Mouse (Mus musculus): ENCODE results near the gene Ddb1. TPM values are rescaled to one million over a fixed set of nuclear protein-coding genes. Genes with fewer than 3 reads are reported as not detected.

The Ddb1 gene
- polyA plus RNA-seq (2017; shearing (Covaris generic)): 100 to 1,000 TPM; 120 to 148 TPM

DNA sequence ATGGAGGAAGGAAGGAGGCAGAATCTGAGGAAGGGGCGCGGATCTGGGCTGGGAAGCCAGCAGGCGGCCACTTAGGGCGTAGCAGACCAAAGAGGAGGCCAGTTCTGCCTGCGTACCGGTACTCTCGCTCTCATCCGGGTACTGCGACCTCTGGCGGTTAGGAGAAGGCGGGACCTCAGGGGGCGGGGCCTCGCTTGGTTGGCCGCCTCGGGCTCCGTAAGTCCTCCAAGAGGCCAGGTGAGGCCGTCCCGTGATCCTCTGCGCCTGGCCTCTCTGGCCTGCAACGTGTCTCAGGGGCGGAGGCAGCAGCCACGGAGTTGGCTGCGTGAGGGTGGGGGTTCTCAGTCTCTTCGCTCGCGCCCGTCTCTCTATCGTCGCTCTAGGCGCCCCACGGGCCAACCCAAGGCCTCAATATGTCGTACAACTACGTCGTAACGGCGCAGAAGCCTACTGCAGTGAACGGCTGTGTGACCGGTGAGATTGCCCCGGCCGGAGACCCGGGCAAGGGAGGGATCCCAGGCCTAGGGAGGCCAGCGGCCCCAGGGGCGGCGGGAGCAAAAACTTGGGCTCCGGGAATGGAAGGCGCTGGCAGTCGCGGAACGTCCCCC lies at the start of gene Ddb1, which contains the start of gene Tkfc:
TSS of gene Ddb1 (plus strand) at position 35 of the 608 bp plus-strand sequence.
TSS of gene Tkfc (minus strand) at position 362 of the 608 bp plus-strand sequence.

DNA sequence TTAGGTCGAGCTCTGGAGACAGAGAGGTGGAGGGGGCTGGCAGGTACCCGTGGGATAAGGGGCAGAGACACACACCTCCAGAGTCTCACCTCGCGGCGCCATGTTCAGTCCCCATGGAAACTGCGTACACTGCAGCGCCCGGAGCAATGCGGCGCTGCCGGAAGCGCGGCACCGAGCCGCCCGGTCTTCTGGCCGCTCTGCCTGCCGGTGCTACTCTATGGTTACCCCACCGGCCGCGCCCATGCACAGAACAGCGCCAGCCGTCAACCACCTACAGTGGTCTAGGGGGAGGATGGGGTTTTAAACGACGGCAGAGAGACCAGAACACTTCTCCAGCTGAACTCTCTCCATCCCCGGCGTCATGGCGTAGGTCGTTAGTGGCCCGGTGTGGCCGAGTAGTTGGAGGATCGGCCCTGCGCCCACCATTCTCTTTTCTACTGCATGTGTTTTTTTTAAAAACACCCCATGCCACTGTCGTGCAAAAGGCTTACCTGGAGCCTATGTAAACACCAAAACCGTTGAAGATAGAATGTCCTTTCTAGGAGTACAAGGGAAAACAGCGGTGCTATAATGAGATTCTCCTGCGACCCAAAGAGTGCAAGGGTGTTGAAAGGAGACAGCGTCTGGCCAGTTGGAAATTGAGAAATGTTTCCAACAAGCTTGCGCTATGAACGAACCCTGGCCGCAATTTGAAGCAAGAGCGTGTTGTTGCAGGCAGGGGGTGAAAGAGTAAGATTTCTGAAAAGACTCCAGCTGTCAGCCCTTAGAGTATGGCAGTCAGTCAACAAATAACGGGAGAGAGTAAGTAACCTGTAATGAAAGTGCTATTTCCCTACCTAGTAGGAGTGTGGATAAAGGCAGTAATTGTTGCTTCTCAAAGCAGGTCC lies 49.3 kb upstream of the Ddb1 start, which contains the start of gene Tmem216:
TSS of gene Tmem216 (minus strand) at position 615 of the 887 bp plus-strand sequence.

DNA sequence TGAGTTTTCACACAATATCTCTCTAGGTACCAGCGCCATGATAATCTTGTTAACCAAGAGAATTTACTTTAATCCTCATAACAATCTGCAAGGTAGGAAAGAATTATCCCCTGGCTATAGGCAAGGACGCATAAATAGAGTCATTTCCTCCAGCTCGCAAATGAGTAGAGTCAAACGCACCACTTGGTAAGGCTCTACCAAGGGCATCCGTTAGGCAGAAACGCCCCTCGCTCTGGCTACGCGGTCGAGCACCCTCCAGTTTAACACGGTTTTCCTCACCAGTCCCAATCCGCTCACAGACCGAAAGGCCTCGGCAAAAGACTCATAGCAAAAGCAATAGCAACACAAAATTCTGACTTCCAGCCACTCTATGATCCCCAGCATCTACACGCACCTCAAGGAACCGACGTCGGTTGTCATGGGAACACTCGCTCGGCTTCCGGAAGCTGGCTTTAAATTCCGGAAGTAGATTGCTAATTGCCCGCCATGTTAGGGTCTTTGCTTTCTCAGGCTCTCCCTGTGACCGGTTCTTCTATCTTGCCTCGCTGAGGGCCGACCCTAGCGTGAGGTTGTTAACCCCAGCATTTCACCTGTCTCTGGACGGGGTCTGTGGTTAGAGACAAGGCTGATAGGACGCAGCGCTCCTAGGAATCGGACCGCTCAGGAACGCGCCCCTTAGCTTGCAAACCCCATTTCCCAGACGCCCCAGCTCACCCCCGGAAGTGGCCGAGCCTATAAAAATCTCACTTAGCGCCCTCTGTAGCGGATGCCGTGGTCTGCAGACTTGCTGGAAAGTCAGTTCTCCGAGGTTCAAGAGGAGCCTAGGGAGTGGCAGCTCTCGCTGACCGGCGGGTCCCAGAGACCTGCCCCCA lies 28.2 kb upstream of the Ddb1 start, which contains the start of the genes Cyb561a3 and Tmem138:
TSS of gene Cyb561a3 (plus strand) at position 483 of the 872 bp plus-strand sequence.
TSS of gene Tmem138 (minus strand) at position 673 of the 872 bp plus-strand sequence.

DNA sequence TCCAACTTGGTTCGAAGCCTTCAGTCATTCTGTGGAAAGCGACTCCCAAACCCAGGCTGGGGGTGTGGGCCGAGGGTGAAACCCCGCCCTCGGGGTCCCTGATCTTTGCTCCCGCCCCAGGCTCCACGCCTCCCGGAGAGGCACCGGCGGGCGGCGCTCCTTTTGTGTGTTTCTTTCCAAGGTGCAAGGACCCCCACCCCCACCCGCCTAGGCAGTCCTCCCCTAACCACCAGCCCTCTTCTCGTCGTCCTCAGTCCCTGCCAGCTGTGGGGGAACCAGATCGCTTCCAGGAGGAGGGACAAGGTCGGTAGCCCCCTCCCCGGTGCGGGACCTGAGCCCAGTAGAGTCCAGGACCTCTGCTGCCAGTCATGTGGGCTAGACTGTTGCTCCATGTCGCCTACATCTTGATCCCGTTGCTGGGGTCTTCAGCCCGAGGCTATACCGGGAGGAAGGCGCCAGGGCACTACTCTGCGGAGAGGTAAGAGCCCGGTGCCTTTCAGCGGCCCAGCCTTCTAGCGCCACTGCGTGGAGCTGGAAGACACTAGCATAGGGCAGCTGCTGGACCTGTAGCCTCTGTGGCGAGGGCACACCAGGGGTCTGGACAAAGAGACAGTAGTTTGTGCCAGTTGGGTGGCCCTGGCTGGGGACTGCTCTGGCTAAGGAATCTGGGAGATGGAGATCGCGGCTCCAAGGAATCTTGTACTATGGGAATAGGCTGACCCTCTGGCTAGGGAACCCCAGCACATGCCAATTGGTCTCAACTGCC lies 29.2 kb downstream of the Ddb1 start, which contains the start of gene Vwce:
TSS of gene Vwce (plus strand) at position 108 of the 766 bp plus-strand sequence.

DNA sequence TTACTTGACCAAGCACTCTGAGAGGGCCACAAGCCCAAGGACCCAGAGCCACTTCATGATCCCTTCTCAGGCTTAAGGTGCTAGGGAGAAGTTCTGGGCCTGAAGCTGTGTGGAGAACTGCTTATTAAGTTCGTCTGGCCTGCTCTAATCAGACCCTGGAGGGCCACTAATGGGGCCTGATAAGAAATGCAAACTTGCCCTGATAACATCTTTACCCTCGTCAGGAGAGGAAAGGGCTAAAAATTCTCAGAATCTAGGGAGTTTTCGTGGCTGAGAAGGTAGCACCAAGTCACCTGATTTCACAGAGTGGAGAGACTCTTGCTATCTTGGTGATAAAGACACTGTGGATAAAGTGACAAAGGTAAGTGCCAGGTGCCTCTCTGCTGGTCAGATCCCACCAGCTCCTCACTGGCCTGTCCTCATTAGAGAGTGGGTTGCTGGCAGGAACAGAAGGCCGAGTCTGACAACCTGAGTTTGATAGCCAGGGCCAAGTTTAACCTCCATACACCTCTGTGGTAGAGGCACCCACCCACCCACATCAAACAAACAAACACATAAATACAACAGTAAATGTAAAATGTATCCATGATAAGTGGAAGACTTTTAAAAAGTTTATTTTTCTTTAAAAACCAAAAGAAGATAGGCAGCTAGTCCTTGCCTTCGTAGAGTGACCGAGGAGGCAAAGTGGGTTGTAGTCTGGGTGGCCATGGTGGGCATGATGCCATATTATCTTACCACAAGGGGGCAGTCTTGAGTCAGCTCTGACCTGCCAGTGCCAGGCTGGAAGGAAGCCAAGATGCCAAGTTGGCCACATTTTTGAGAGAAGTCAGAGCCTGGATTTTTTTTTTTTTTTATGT lies 73.0 kb downstream of the Ddb1 start, which contains the start of gene Pga5:
TSS of gene Pga5 (minus strand) at position 157 of the 857 bp plus-strand sequence.

Other genes with a start within 250 kb of the Ddb1 start
- gene Syt7, start 216.2 kb upstream of the Ddb1 start, polyA plus RNA-seq (2017; shearing (Covaris generic)): under 1 TPM in 1 of 2 experiments, not detected in 1; 0.17 TPM
- gene Lrrc10b, start 147.9 kb upstream of the Ddb1 start, polyA plus RNA-seq (2017; shearing (Covaris generic)): not detected
- gene Ppp1r32, start 122.4 kb upstream of the Ddb1 start, polyA plus RNA-seq (2017; shearing (Covaris generic)): under 1 TPM in 1 of 2 experiments, not detected in 1; 0.17 TPM
- gene Cpsf7, start 80.1 kb upstream of the Ddb1 start, polyA plus RNA-seq (2017; shearing (Covaris generic)): 10 to 100 TPM; 29.3 to 29.9 TPM
- gene Sdhaf2, start 79.2 kb upstream of the Ddb1 start, polyA plus RNA-seq (2017; shearing (Covaris generic)): 10 to 100 TPM; 81.5 to 85.0 TPM
- 1 to 10 TPM; 6.3 to 8.8 TPM for gene Tmem216, start 49.1 kb upstream of the Ddb1 start, polyA plus RNA-seq (2017; shearing (Covaris generic))
- 10 to 100 TPM; 27.3 to 45.9 TPM for gene Cyb561a3, start 28.2 kb upstream of the Ddb1 start, polyA plus RNA-seq (2017; shearing (Covaris generic))
- 10 to 100 TPM; 13.4 to 17.6 TPM for gene Tmem138, start 28.0 kb upstream of the Ddb1 start, polyA plus RNA-seq (2017; shearing (Covaris generic))
- gene Tkfc, start 327 bp downstream of the Ddb1 start, polyA plus RNA-seq (2017; shearing (Covaris generic)): 10 to 100 TPM in 1 of 2 experiments, 1 to 10 TPM in 1; 8.9 to 11.9 TPM
- gene Vwce, start 28.9 kb downstream of the Ddb1 start, polyA plus RNA-seq (2017; shearing (Covaris generic)): under 1 TPM in 1 of 2 experiments, not detected in 1; 0.38 TPM
- not detected for gene Pga5, start 72.7 kb downstream of the Ddb1 start, polyA plus RNA-seq (2017; shearing (Covaris generic))
- 10 to 100 TPM; 19.3 to 24.5 TPM for gene Vps37c, start 83.4 kb downstream of the Ddb1 start, polyA plus RNA-seq (2017; shearing (Covaris generic))
- gene Cd5, start 133.7 kb downstream of the Ddb1 start, polyA plus RNA-seq (2017; shearing (Covaris generic)): 100 to 1,000 TPM; 458 to 705 TPM
- gene Cd6, start 224.7 kb downstream of the Ddb1 start, polyA plus RNA-seq (2017; shearing (Covaris generic)): 100 to 1,000 TPM; 369 to 700 TPM
- 1 to 10 TPM; 1.7 to 4.7 TPM for gene Slc15a3, start 234.4 kb downstream of the Ddb1 start, polyA plus RNA-seq (2017; shearing (Covaris generic))